Mouse (Mus musculus) C2C12 (cell line): Measurements from ENCODE around the gene Eya4. TPM values are rescaled to one million over a fixed set of nuclear protein-coding genes. Genes with fewer than 3 reads are reported as not detected.

ENCODE experiments used
- H3K27me3 ChIP-seq: one replicate; pipeline ENCODE4 v1.6.1; 2011; ENCODE audit not compliant: control insufficient read depth, insufficient read depth, insufficient read length
- H3K36me3 ChIP-seq: one replicate; pipeline ENCODE4 v1.6.1; 2011; ENCODE audit not compliant: control insufficient read depth, insufficient read depth
- H3K4me3 ChIP-seq: one replicate; pipeline ENCODE4 v1.5.1; 2011; ENCODE audit warnings: mild to moderate bottlenecking, control low read depth; ENCODE audit not compliant: poor library complexity, insufficient read depth, severe bottlenecking
- H3K79me2 ChIP-seq: one replicate; pipeline ENCODE4 v1.6.1; 2011; ENCODE audit not compliant: control insufficient read depth, insufficient read depth
- H3K79me3 ChIP-seq: one replicate; pipeline ENCODE4 v1.6.1; 2011; ENCODE audit warnings: low read depth, control low read depth
- H3ac ChIP-seq: one replicate; pipeline ENCODE3; 2011; ENCODE audit warnings: low read depth; ENCODE audit not compliant: control insufficient read depth, insufficient read length
- CEBPB ChIP-seq: IDR thresholded peaks from one replicate; pipeline ENCODE4 v1.6.1; 2011; ENCODE audit warnings: low read depth, mild to moderate bottlenecking, control low read depth, moderate library complexity
- CTCF ChIP-seq: IDR thresholded peaks from one replicate; pipeline ENCODE4 v1.5.1; 2011; ENCODE audit not compliant: control insufficient read depth, insufficient read depth, insufficient read length
- FOSL1 ChIP-seq: IDR thresholded peaks from one replicate; pipeline ENCODE4 v1.8.0; 2011; ENCODE audit warnings: mild to moderate bottlenecking, low read length; ENCODE audit not compliant: poor library complexity, insufficient read depth, severe bottlenecking
- MAX ChIP-seq: IDR thresholded peaks from one replicate; pipeline ENCODE4 v1.6.1; 2011; ENCODE audit warnings: mild to moderate bottlenecking, control low read depth
- MYOD1 ChIP-seq: IDR thresholded peaks from one replicate; pipeline ENCODE4 v1.6.1; 2011; ENCODE audit warnings: low read depth; ENCODE audit not compliant: control insufficient read depth, insufficient read length
- MYOG ChIP-seq: IDR thresholded peaks from one replicate; pipeline ENCODE4 v1.6.1; 2011; ENCODE audit not compliant: control insufficient read depth, insufficient read length; ENCODE audit errors: extremely low read depth
- USF1 ChIP-seq: IDR thresholded peaks from one replicate; pipeline ENCODE4 v1.6.1; 2011; ENCODE audit warnings: low read depth, mild to moderate bottlenecking, control low read depth, moderate library complexity
- polyA plus RNA-seq: library from polyadenylated mRNA; unstranded; fragments of >200 nt; fragmentation: generic; extraction: Trizol; gene quantifications from one replicate; pipeline ENCODE4 v1.2.1, GENCODE M21; 2012; ENCODE audit warnings: missing spikeins

Eya4 gene
- polyA plus RNA-seq, 1 experiment = 6.2 TPM

GRCm38 (mm10) chr10:23230863-23231262 lies 119.7 kb downstream of the Eya4 start:
- Histone ChIP-seq H3K79me2 (no peaks in the 10 kb centered on the region), H3K27me3 (no peaks in the 10 kb centered on the region), H3K36me3 (no peaks in the 10 kb centered on the region), H3ac (no peak overlapping the region), H3K79me3 (no peaks in the 10 kb centered on the region), H3K4me3 (no peak overlapping the region)
- no peak for TF ChIP-seq MAX
- peak; percentile 56 for TF ChIP-seq USF1
- TF ChIP-seq MYOG = no peak
- no peak for TF ChIP-seq CTCF

GRCm38 (mm10) chr10:23223336-23223735 lies 127.2 kb downstream of the Eya4 start:
- Histone ChIP-seq H3K36me3 (no peaks in the 10 kb centered on the region), H3K4me3 (no peak overlapping the region), H3K79me3 (no peaks in the 10 kb centered on the region), H3K27me3 (no peaks in the 10 kb centered on the region), H3ac (no peak overlapping the region), H3K79me2 (no peaks in the 10 kb centered on the region)
- TF ChIP-seq USF1 (no peak), CTCF (no peak), MAX (no peak), FOSL1 (no peak), CEBPB (no peak), MYOD1 (no peak), MYOG (no peak)

GRCm38 (mm10) chr10:23220432-23220831 lies 130.2 kb downstream of the Eya4 start:
- Histone ChIP-seq H3K79me3 (no peaks in the 10 kb centered on the region), H3K36me3 (no peaks in the 10 kb centered on the region), H3K27me3 (no peaks in the 10 kb centered on the region), H3K4me3 (no peak overlapping the region), H3ac (no peak overlapping the region), H3K79me2 (no peaks in the 10 kb centered on the region)
- TF ChIP-seq MYOD1 (peak; percentile 91), FOSL1 (no peak)

- Histone ChIP-seq H3K27me3 (no peaks in the 10 kb centered on the region), H3K4me3 (no peak overlapping the region), H3ac (no peak overlapping the region), H3K79me2 (no peaks in the 10 kb centered on the region), H3K36me3 (no peaks in the 10 kb centered on the region), H3K79me3 (no peaks in the 10 kb centered on the region)
- TF ChIP-seq MYOD1 (no peak), USF1 (no peak), MYOG (no peak), FOSL1 (no peak), CEBPB (no peak), MAX (no peak), CTCF (no peak)
Measured at GRCm38 (mm10) chr10:23216815-23217214, 133.8 kb downstream of the Eya4 start.

- TF ChIP-seq USF1 (no peak), CEBPB (no peak), FOSL1 (no peak), MAX (no peak), CTCF (no peak), MYOG (no peak)
- Histone ChIP-seq H3K27me3 (no peaks in the 10 kb centered on the region), H3K36me3 (no peaks in the 10 kb centered on the region), H3K79me2 (no peaks in the 10 kb centered on the region), H3K79me3 (no peaks in the 10 kb centered on the region), H3K4me3 (no peak overlapping the region), H3ac (no peak overlapping the region)
Measured at GRCm38 (mm10) chr10:23211381-23211780, 139.2 kb downstream of the Eya4 start.

GRCm38 (mm10) chr10:23203885-23204284 lies 146.7 kb downstream of the Eya4 start:
- Histone ChIP-seq H3K4me3 (no peak overlapping the region), H3ac (no peak overlapping the region), H3K27me3 (no peaks in the 10 kb centered on the region), H3K79me2 (no peaks in the 10 kb centered on the region), H3K79me3 (no peaks in the 10 kb centered on the region), H3K36me3 (no peaks in the 10 kb centered on the region)
- TF ChIP-seq CEBPB = peak; percentile 91
- peak; percentile 43 for TF ChIP-seq MYOD1
- TF ChIP-seq CTCF = no peak
- peak; percentile 63 for TF ChIP-seq FOSL1
- TF ChIP-seq USF1 = no peak
